Mouse (Mus musculus) midbrain, embryonic 11.5 days (tissue): ENCODE data around the gene Gm42417. TPM values are rescaled to one million over a fixed set of nuclear protein-coding genes. Genes with fewer than 3 reads are reported as not detected.
A peak's percentile ranks its signal among the peaks of the same experiment; 100 is the strongest.

ENCODE experiments used
- ATAC-seq: fragments of 200-750 bp; cut with Nextera tagmentation; 2 replicates; pipeline ENCODE4 v1.8.0; 2017; ENCODE audit warnings: moderate TSS enrichment, moderate library complexity; ENCODE audit not compliant: low FRiP score
- DNase-seq: peaks from one replicate; pipeline ENCODE4 v3.0.0; 2015; ENCODE audit warnings: low spot score; ENCODE audit errors: missing footprints
- H3K27ac ChIP-seq: fragments of 300-500 bp; sonication (generic); 2 replicates; pipeline ENCODE4 v1.5.1; 2014; ENCODE audit warnings: low read depth, low read length
- H3K27me3 ChIP-seq: fragments of 300-500 bp; sonication (generic); 2 replicates; pipeline ENCODE4 v1.6.1; 2014; ENCODE audit warnings: mild to moderate bottlenecking, low read length, moderate library complexity, mixed read lengths; ENCODE audit not compliant: control insufficient read depth, insufficient read depth
- H3K36me3 ChIP-seq: fragments of 300-500 bp; sonication (generic); 2 replicates; pipeline ENCODE4 v1.6.1; 2014; ENCODE audit warnings: mild to moderate bottlenecking, low read length, moderate library complexity, mixed read lengths; ENCODE audit not compliant: control insufficient read depth, insufficient read depth
- H3K4me1 ChIP-seq: fragments of 300-500 bp; sonication (generic); 2 replicates; pipeline ENCODE4 v1.6.1; 2014; ENCODE audit warnings: low read length; ENCODE audit not compliant: control insufficient read depth, insufficient read depth
- H3K4me2 ChIP-seq: fragments of 300-500 bp; sonication (generic); 2 replicates; pipeline ENCODE4 v1.6.1; 2014; ENCODE audit warnings: mild to moderate bottlenecking, moderate library complexity
- H3K4me3 ChIP-seq: fragments of 300-500 bp; sonication (generic); 2 replicates; pipeline ENCODE4 v1.5.1; 2014; ENCODE audit warnings: low read depth, low read length
- H3K9ac ChIP-seq: fragments of 300-500 bp; sonication (generic); 2 replicates; pipeline ENCODE4 v1.6.1; 2014; ENCODE audit warnings: low read length
- H3K9me3 ChIP-seq: fragments of 300-500 bp; sonication (generic); 2 replicates; pipeline ENCODE4 v1.6.1; 2016; ENCODE audit warnings: low read length; ENCODE audit not compliant: control insufficient read depth
- WGBS: fragments of 180-500 bp; shearing (Covaris S2); extraction: QIAGEN DNeasy Blood & Tissue Kit; methylation state at CpG from one replicate; pipeline ENCODE4 v1.1.7; 2014; 5-methylcytosine and 5-hydroxymethylcytosine counted together
- polyA plus RNA-seq: library from polyadenylated mRNA; unstranded; fragments of >200 nt; fragmentation: Nextera tagmentation; extraction: Ambion mirVana; gene quantifications from 2 replicates; pipeline ENCODE4 v1.2.1, GENCODE M21; 2014

The Gm42417 gene
- not detected in 2 replicates for polyA plus RNA-seq

DNA sequence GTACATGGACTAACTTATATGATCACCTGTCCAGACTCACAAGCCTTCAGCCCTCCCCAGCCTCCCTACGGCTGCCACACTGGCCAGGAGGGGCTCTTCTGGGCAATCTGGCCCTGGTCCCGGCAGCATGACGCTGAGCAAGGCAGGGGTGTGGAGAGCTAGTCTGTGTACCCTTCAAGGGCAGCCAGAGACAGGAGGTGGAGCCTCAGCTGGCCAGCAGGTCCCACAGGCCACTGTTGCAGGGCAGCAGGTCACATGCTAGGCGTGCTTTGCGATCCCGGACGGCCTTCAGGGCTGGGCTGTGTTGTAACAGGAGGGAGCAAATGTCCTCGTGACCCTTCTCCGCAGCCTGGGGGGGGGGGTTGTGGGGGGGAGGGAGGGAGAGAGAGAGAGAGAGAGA lies at the start of gene Gm42417:
Gene Gm42417 (minus strand): TSS at position 244 of the 400 bp plus-strand sequence.
- ATAC-seq (no peak), DNase-seq (no peak)
- Histone ChIP-seq H3K27ac (no peak within 1 kb of the TSS), H3K4me2 (no peak within 1 kb of the TSS), H3K36me3 (peaks cover 5% of the 10 kb centered on the region; the same call in 1 of the 2 replicates), H3K4me3 (no peak within 1 kb of the TSS), H3K9ac (no peak within 1 kb of the TSS), H3K4me1 (no peaks in the 10 kb centered on the region), H3K27me3 (no peaks in the 10 kb centered on the region), H3K9me3 (no peaks in the 10 kb centered on the region)
- 67% methylated on average over 9 of the region's 9 CpGs for WGBS

DNA sequence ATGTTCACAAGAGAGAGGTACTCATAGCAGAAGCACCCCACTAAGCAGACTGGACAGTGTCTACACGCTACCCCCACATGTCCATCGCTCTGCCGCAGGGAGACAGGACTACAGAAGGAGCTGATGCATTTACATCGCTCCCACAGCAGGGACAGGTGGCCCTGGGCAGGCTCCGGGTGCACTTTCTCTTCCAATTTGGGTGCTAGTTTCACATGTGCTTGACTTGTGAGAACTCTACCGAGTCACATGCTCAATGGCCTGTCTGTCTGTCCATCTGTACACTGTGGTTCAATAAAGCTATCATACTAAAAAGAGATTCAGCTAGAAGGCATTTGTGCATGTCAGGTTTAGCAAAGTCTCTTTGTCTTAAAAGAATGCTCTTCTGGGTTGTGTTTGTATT lies 48.6 kb upstream of the Gm42417 start:
- Histone ChIP-seq H3K4me1 (no peaks in the 10 kb centered on the region), H3K27me3 (no peaks in the 10 kb centered on the region), H3K9me3 (no peaks in the 10 kb centered on the region), H3K4me2 (no peak overlapping the region), H3K4me3 (no peak overlapping the region), H3K9ac (no peak overlapping the region), H3K27ac (no peak overlapping the region), H3K36me3 (no peaks in the 10 kb centered on the region)
- DNase-seq (no peak), ATAC-seq (no peak)
- 85% methylated on average over 6 of the region's 6 CpGs for WGBS

DNA sequence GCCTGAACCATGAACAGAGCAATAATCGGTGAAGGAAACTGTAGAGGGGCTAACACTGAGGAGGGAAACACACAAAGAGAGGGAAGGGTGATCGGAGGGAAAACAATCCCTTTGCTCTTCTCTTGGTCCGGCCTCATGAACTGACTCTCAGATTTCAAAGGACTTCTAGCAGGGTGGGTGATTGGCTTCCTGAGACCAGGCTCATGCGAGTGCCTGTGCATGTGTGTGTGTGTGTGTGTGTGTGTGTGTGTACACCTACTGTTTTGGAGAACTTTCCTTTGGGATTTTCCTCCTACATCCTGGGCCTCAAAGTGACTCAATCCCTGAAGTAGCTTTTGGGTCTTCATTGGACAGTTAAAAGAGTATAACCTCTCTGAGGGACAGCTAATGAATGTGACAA lies 47.1 kb upstream of the Gm42417 start:
- no peaks in the 10 kb centered on the region for H3K36me3 ChIP-seq
- H3K4me3 ChIP-seq = no peak overlapping the region
- no peak for DNase-seq
- H3K27me3 ChIP-seq = no peaks in the 10 kb centered on the region
- H3K9ac ChIP-seq = no peak overlapping the region
- 0 out of 2 replicates have a peak, but pooled peaks cover under 1% of the 10 kb centered on the region for H3K4me1 ChIP-seq
- H3K4me2 ChIP-seq = no peak overlapping the region
- H3K9me3 ChIP-seq = no peaks in the 10 kb centered on the region
- ATAC-seq = no peak
- no peak overlapping the region for H3K27ac ChIP-seq
- WGBS = 52% methylated on average over 4 of the region's 4 CpGs

DNA sequence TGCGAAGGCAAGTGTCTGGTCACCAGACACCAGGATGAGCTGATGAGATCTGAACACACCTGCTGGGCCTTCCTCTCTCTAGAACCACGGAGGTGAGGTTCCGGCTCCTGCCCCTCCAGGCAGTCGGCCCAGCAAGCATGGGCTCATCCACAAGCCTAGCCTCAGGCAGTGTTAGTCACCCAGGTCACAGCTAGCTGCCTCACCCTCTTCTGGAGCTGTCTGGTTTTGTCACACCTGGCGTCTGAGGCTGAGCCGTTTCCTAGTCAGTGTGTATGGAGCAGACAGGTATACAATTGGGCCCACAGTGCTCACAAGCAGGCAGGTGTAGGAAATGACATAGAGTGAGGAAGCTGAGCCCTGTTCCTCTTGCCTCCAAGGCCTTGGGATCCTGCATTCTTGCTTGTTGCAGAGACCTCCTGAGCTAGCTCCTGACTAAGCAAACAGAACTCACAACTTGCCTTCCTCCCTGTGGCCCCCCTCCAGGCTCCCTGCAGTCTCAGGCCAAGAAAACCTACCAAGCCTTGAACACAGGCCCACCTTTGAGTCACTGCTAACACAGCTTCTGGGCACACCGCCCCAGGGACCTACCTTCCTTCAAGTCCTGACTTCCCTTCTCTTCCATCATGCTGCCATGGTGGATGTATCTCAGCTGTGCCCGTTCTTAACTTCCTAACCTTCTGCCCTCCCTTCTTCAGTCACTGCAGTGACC lies 44.3 kb upstream of the Gm42417 start:
- H3K9me3 ChIP-seq = no peaks in the 10 kb centered on the region
- no peak overlapping the region for H3K9ac ChIP-seq
- no peak for ATAC-seq
- DNase-seq = no peak
- H3K27ac ChIP-seq = no peak overlapping the region
- H3K4me1 ChIP-seq = peaks cover 18% of the 10 kb centered on the region
- WGBS = 78% methylated on average over 8 of the region's 8 CpGs
- no peak overlapping the region for H3K4me2 ChIP-seq
- H3K27me3 ChIP-seq = no peaks in the 10 kb centered on the region
- no peak overlapping the region for H3K4me3 ChIP-seq
- H3K36me3 ChIP-seq = no peaks in the 10 kb centered on the region

DNA sequence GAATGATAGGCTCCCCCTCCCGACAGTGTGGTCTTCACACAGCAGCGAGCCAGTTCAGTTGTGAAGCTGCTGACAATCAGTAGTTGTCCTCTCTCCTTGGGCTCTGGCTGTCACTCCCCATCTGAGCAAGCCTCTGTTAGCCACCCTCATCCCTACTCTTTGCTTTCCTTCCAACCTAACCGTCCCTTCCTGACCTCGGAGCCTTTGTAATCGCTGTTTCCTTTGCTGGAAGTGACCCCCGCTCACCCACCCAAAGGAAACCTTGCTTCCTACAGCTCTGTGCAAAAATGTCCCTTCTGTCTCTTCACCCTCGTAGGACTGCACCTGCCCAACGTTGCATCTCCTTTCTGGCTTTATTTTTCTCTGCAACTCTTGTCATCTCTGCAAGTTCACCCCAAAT lies 43.0 kb upstream of the Gm42417 start:
- no peaks in the 10 kb centered on the region for H3K9me3 ChIP-seq
- no peak overlapping the region for H3K4me3 ChIP-seq
- ATAC-seq (no peak), DNase-seq (no peak)
- peaks cover 18% of the 10 kb centered on the region for H3K4me1 ChIP-seq
- WGBS = 73% methylated on average over 8 of the region's 8 CpGs
- no peak overlapping the region for H3K9ac ChIP-seq
- H3K4me2 ChIP-seq = no peak overlapping the region
- H3K27me3 ChIP-seq = no peaks in the 10 kb centered on the region
- H3K36me3 ChIP-seq = no peaks in the 10 kb centered on the region
- H3K27ac ChIP-seq = no peak overlapping the region

DNA sequence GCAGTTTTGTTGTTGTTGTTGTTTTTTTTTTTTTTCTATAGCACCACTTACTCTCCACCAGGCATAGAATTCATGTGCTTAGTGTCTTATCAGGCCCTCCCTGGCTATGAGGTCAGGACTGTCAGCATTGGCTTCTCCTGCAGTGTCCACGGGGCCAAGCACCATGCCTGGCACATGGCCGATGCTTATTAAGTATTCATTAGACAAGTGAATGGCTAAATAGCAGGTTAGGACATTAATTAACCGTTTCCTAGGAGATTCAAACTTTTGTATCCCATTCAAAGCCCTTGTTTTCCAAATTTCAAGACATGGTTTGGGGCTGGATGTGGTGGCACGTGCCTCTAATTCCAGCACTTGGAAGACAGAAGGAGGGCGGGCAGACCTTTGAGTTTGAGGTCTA lies 42.0 kb upstream of the Gm42417 start:
- 67% methylated on average over 5 of the region's 5 CpGs for WGBS
- no peak overlapping the region; the same call in 1 of the 2 replicates for H3K9ac ChIP-seq
- peaks cover 18% of the 10 kb centered on the region for H3K4me1 ChIP-seq
- DNase-seq (no peak), ATAC-seq (no peak)
- no peaks in the 10 kb centered on the region for H3K27me3 ChIP-seq
- H3K4me2 ChIP-seq = no peak overlapping the region
- H3K36me3 ChIP-seq = no peaks in the 10 kb centered on the region
- no peak overlapping the region for H3K4me3 ChIP-seq
- H3K9me3 ChIP-seq = no peaks in the 10 kb centered on the region
- H3K27ac ChIP-seq = peak overlapping the region; percentile 87

DNA sequence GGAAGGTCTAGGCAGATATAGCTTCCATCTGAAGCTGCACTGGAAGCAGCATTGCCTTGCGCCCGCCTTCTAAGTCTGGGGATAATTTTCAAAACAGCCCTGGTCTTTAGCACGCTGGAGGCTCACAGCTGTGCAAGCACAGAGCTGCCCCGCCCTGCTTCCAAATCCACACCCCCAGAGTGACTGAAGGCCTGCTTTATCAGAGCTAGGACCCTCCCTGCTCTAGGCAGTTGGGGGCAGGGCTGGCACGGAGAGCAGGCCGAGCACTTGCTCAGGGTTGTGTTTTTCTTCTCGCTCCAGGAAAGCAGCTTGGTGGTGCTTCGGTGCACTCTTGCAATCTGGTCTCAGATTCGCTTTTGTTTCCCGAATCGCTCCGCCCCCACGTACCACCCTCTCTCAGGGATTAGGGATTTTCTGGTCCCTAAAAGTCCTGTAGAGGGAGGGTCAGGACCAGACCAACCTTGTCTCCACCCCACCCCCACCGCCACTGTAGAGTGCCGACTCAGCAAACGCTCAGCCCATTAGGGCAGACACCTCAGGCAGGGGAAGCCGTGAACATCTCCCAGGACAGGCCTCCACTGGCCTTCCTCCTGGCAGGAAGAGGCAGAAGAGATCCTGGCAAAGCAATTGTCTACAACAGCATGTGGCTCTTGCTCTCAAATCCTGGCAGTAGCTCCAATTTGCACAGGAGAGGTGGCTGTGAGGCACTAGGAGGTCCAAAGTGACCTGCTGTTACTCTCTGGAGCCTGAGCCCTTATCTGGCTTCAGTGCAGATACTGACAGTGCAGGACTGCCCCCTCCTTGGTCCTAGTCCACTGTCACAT lies 41.4 kb upstream of the Gm42417 start:
- WGBS = 2% methylated on average over 17 of the region's 17 CpGs

DNA sequence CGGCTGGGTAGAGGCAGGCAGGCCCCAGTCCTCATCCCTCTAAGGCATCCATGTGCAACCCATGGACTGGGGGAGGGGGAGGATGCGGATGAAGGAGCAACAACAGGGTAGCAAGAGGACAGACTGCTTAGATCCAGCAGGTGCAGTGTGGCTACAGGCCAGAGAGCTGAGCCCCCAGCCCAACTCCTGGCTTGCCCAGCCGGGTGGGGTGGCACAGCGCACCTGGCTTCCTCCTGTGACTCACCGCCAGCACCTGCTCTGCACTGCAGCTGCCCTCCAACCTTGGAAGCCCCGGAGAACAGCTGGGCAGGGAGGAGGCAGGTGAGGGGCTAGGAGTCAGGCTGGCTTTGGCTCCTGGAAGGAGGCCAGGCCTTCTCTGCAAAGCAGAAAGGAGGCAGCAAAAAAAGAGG lies 40.8 kb upstream of the Gm42417 start:
- Histone ChIP-seq H3K27me3 (no peaks in the 10 kb centered on the region), H3K36me3 (no peaks in the 10 kb centered on the region), H3K4me1 (peaks cover 18% of the 10 kb centered on the region), H3K4me3 (no peak overlapping the region), H3K27ac (peak overlapping the region; percentile 87), H3K4me2 (peak overlapping the region; percentile 40), H3K9me3 (no peaks in the 10 kb centered on the region), H3K9ac (peak overlapping the region; percentile 60)
- DNase-seq = peak; percentile 92
- ATAC-seq = peak; percentile 72
- WGBS = 12% methylated on average over 6 of the region's 6 CpGs

More for the DNA sequence above, 41.4 kb upstream of the Gm42417 start:
- Histone ChIP-seq H3K4me2 (peak overlapping the region; percentile 40), H3K4me3 (0 out of 2 replicates have a peak overlapping the region, but pooled peaks have one; percentile 5), H3K27ac (peak overlapping the region; percentile 87), H3K4me1 (peaks cover 18% of the 10 kb centered on the region), H3K27me3 (no peaks in the 10 kb centered on the region), H3K9ac (peak overlapping the region; percentile 60), H3K36me3 (no peaks in the 10 kb centered on the region), H3K9me3 (no peaks in the 10 kb centered on the region)
- peak; percentile 96 for DNase-seq
- ATAC-seq = peak; percentile 94
